Mouse (Mus musculus) activated CD4-positive, CD25-positive, alpha-beta regulatory T cell, adult 4 months (primary cell): ENCODE measurements around the gene Dnaic2. TPM values are rescaled to one million over a fixed set of nuclear protein-coding genes. Genes with fewer than 3 reads are reported as not detected.

Experiments used
- ATAC-seq: one replicate; pipeline ENCODE4 v1.8.0; 2017
- polyA plus RNA-seq, 2 experiments: library from polyadenylated mRNA; unstranded; fragments of 100-300 nt; shearing (Covaris generic); gene quantifications; one replicate each; pipeline ENCODE4 v1.2.1; 2017

Dnaic2 gene
- polyA plus RNA-seq, 2 experiments from 2014 or later, result not detected

- no peak for ATAC-seq
Measured at GRCm38 (mm10) chr11:114747564-114748138, 20.4 kb downstream of the Dnaic2 start.

GRCm38 (mm10) chr11:114764820-114765818, 37.9 kb downstream of the Dnaic2 start, which contains the start of gene Kif19a:
Kif19a (plus strand) TSS chr11:114765388.
- ATAC-seq, result no peak

DNA sequence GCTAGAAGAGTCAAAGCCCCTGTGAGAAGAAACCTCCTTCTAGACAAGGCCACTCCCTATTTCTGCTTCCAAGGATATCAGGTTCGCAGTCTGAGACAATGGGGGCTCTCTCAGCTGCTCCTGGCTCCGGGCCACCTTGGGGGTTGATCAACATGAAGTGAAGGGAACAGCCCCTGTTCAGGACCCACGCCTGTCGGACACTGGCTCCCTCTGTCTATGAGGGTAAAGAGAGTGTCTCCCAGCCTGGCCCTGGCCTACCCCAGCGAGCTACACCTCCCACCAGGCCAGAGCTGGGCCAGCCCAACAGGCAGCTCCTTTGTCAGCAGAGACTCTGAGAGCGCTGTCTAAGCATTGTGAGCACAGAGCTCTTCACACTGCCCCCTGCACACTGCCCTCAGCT, 42.7 kb downstream of the Dnaic2 start:
- no peak for ATAC-seq

DNA sequence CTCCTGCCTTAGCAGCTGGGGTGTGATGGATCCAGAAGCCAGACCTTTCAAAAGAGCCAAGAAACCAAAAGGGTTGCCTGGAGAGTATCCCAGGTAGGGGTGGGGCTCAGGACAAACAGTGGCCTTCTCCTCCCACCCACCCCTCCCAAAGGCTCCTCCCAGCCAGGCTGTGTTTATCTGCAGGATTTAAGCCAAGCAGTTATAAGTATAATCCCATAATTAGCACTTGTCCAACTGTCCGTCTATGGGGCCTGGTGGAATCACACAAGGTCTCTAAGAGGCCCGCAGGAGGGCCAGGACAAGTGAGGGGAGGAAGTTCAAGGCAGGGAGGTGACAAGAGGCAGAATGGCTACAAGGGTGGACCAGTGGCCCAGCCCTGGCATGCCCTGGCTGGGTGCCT, 44.7 kb downstream of the Dnaic2 start:
- ATAC-seq, result no peak

DNA sequence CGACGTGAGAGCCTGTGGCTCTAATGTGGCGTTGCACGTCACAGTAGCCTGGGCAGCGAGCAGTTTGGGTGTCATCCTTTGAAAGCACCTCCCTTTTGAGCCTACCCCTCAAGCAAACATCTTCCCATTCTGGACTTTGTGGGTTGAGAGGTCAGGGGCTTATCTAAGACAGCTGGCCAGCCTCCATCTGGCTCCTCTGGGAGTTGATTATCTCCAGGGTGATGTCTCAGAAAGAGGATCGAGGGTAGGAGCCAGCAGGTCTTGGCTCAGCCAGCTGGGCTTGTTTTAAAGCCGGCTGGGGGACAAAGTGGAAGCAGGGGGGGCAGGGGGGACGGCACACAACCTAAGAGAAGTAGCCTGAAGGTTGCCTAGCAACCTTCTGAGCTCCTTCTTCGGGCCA, 52.9 kb downstream of the Dnaic2 start:
- ATAC-seq, result no peak

DNA sequence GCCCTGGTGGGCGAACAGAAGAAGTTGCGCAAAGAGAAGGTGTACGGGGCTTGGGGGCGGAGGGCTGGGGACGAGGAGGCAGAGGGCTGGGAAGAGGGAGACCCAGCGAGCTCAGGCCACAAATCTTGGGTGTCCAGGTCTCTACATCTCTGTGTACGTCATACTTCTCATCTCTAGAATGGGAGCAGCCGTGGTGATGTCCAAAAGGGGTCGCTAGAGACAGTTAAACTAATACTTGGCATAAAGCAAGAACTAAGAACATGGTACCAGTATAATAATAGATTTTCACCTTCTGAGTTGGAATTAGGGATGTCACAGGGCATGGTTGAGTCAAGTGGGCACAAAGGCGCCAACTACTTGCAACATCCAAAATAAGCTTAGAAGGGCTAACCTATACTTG, 58.7 kb downstream of the Dnaic2 start:
- ATAC-seq, result no peak

DNA sequence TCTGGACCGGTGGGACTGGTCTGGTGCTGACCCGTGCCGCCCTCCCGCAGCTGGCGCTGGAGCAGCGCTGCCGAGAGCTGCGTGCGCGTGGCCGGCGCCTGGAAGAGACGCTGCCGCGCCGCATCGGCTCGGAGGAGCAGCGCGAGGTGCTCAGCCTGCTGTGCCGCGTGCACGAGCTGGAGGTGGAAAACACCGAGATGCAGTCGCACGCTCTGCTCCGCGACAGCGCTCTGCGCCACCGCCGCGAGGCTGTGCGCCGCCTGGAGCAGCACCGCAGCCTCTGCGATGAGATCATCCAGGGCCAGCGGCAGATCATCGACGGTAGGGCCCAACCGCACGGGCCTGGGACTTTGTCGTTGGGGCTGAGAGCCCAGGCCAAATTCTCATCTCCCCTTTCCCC, 59.1 kb downstream of the Dnaic2 start:
- ATAC-seq, result no peak

- no peak for ATAC-seq
Measured at GRCm38 (mm10) chr11:114787611-114788010, 60.4 kb downstream of the Dnaic2 start.

- ATAC-seq, result peak; percentile 68
Measured at GRCm38 (mm10) chr11:114789061-114789714, 62.0 kb downstream of the Dnaic2 start.

DNA sequence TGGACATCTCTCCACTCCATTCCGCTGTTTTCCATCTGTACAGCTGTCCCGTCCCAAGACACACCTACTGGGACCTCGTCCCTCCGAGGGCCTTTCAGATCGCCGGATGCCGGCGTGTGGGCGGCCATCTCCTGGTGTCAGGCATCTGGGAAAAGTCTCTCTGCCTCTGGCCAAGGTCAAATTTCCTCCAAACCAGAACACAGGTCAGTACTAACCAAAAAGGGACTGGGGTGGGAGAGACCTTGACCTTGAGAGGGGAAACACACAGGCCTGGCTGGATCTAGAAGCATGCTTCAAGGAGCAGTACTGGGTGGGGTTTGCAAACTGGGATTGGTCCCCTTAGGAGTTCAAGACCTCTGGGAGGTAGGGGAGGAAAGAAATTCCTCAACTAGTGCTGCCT, 62.5 kb downstream of the Dnaic2 start:
- ATAC-seq, result no peak

GRCm38 (mm10) chr11:114790171-114790570, 63.0 kb downstream of the Dnaic2 start:
- ATAC-seq, result no peak

GRCm38 (mm10) chr11:114790841-114791240, 63.6 kb downstream of the Dnaic2 start:
- no peak for ATAC-seq

DNA sequence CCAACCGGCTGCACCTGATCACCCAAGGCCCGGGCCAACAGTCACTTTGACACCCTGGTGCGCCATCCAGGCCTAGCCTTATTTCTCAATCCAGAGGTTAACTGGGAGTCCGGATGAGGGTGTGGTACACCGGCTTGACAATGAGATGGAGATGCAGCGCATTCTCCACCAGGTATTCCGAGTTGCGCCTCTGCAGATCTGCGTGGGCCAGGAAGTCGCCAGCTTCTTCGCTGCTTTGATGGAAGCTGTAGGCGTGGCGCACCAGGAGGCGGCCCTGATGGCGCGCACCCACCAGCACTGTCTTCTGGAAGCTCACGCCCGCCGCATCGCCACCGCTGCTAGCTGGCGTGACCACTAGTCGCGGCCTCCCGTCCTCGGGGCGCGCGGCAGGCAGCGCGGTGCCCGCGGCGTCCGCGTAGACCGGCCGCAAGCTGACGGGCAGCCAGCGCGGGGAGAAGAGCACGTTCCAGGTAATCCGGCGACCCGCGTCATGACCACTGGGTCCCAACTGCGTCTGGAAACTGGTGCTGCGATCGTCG, 64.2 kb downstream of the Dnaic2 start:
- no peak for ATAC-seq

GRCm38 (mm10) chr11:114791891-114792411, 64.7 kb downstream of the Dnaic2 start:
- ATAC-seq, result no peak

DNA sequence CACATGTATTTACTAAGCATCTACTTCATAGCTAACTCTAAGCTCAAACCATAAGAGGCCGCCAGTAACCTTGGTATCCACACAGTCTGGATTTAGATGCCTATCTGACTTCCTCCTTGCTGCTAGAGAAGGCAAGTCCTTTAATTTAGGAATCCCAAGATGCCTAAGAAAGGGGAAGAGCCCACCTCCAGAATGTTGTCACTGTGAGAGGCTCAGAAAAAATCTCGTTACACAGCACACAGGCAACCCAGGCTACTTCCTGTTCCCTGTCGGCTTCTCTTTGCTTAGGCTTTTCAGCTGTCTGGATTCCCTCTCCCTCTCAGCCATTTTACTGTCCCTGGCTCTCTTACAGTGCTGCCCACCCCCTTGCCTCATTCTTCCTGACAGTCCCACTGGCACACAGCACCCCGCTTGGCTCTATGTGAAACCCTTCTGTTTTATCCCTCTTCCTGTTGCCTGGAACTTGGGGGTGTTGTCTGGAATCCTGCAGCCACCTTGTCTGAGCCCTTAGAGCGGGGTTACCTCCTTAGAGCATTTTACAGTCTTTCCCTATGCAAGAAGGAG, 65.8 kb downstream of the Dnaic2 start:
- no peak for ATAC-seq

- ATAC-seq, result no peak
Measured at GRCm38 (mm10) chr11:114793868-114794545, 66.8 kb downstream of the Dnaic2 start.

- ATAC-seq, result no peak
Measured at GRCm38 (mm10) chr11:114794691-114795090, 67.5 kb downstream of the Dnaic2 start.

GRCm38 (mm10) chr11:114795231-114795746, 68.1 kb downstream of the Dnaic2 start:
- ATAC-seq, result no peak

DNA sequence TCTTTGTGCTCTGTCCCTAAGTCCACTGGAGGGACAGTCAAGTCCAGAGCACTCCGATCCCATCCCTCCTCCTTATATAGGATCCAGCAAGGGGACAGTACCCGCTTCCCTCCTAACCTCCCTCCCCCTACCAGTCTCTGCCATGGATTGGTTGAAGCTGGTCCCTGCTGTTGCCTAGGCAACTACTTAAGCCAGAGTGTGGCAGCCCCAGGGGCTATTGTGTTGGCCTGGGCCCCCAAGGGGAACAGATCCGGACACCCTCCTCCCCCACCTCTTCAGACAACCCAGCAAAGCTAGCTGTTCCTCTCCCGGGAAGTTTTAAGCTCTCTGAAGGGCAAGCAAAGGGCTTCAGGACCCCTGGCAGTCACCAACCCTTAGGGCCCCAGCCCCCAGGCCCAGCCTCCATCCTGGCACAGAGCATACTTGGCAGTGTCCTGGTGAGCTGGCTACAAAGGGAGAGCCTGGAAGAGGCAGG, 68.7 kb downstream of the Dnaic2 start, which contains the start of gene Btbd17:
TSS of gene Btbd17 (minus strand) at position 98 of the 475 bp plus-strand sequence.
- no peak for ATAC-seq

DNA sequence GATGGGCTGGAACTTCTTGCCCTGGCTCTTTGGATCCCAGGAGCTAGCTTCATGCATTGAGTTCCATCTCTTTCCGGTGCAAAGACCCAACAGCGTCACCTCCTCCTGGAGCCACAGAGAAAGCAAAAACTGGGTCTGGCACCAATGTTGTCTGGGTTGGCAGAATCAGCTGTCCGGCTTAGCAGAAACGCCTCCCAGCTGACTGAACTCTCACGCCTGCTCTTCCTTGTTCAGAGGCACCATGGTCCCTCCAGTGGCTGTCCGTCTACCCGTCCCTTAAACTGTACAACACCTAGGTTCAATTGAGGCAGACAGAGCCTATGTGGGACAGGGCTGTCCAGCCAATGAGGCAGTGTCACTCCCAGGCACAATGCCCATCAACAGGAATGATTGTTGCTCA, 70.0 kb downstream of the Dnaic2 start:
- ATAC-seq, result no peak

DNA sequence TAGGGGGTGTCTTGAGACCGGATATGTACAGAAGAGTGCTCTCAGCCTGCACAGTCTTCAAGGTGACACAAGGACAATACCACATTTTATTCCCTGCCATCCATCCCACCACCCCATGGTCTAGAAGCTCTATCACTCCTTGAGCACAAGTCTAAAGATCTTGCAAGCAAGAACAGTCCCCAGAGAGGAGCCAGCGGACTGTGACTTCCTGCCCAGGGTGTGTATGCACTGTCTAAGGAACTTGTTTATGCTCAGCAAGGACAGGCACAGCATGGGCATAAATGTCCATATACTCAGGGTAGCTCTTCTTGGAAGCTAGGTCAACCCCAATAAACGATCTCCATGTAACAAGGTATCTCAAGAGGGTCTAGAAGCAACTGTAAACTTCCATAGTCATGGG, 70.8 kb downstream of the Dnaic2 start:
- ATAC-seq, result no peak
